Mouse (Mus musculus) cerebellum, adult 2 months (tissue): ENCODE results near the gene Mpped2. TPM values are rescaled to one million over a fixed set of nuclear protein-coding genes. Genes with fewer than 3 reads are reported as not detected.

ENCODE experiments used
- DNase-seq, 2 experiments: peaks; one replicate each; pipeline ENCODE4 v3.0.0; 2021
- H3K27ac ChIP-seq: fragments of 200-500 bp; 2 replicates; pipeline ENCODE4 v1.5.1; 2012; ENCODE audit warnings: low read length, control low read depth, inconsistent platforms; ENCODE audit not compliant: insufficient read depth
- H3K27me3 ChIP-seq: fragments of 200-500 bp; 2 replicates; pipeline ENCODE4 v1.6.1; 2012; ENCODE audit warnings: inconsistent platforms, mild to moderate bottlenecking, low read length, moderate library complexity; ENCODE audit not compliant: control insufficient read depth, insufficient read depth
- H3K4me1 ChIP-seq: fragments of 200-500 bp; 2 replicates; pipeline ENCODE4 v1.6.1; 2011; ENCODE audit warnings: low read length; ENCODE audit not compliant: control insufficient read depth, insufficient read depth
- H3K4me3 ChIP-seq: fragments of 200-500 bp; replicated peaks from 2 replicates; pipeline ENCODE3; 2011; ENCODE audit warnings: mild to moderate bottlenecking, low read depth, low read length, control low read depth; ENCODE audit not compliant: insufficient read depth
- CTCF ChIP-seq: fragments of 200-500 bp; IDR thresholded peaks from 2 replicates; pipeline ENCODE4 v1.5.1; 2011; ENCODE audit warnings: low read depth, mild to moderate bottlenecking, control low read depth, low read length, moderate library complexity, borderline replicate concordance; ENCODE audit not compliant: insufficient read depth
- POLR2A ChIP-seq: fragments of 200-500 bp; IDR thresholded peaks from 2 replicates; pipeline ENCODE4 v1.6.1; 2011; ENCODE audit warnings: low read length, control low read depth, borderline replicate concordance; ENCODE audit not compliant: insufficient read depth
- WGBS: fragments of 180-500 bp; shearing (Covaris S2); methylation state at CpG from one replicate; pipeline ENCODE4 v1.1.7; 2018; 5-methylcytosine and 5-hydroxymethylcytosine counted together
- polyA plus RNA-seq: library from polyadenylated mRNA; depleted of rRNA; stranded (reverse); fragments of >200 nt; gene quantifications from 2 replicates; pipeline ENCODE4 v1.2.3, GENCODE M21; 2012

The Mpped2 gene
- polyA plus RNA-seq, 1 experiment = 14.9 TPM

DNA sequence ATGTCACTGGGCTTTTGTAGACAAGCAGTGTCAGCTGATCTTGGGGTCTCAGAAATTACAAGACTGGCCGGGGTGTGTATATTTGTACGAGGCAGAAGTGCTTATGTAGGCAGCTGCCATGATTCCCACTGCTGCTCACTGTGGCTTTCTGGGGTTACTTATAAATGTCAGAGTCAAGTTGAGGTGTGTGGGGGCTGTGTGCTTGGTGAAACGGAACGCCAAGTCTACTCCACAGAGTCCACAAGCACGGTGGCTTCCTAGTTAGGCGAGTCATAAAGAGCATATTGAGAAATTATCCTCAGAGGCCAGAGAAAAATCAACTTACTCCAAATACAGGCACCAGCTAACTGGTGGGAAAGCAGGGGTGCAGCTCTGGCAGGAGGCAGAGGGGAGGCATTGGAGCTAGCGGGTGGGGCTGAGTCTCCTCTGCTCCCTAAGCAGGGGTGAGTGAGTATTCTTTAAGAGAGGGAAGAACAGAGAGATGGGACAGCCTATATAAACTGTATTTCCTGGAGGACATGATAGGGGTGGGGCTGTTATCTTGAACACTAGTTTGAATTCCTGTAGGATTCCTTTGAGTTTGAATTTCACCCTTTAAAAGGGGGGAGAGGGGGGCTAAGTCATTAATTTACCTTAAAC, 172.2 kb downstream of the Mpped2 start:
- no peak for DNase-seq
- Histone ChIP-seq H3K27me3 (no peaks in the 10 kb centered on the region), H3K4me3 (no peak overlapping the region), H3K4me1 (no peaks in the 10 kb centered on the region; the same call in 1 of the 2 replicates), H3K27ac (no peak overlapping the region)
- 91% methylated on average over 7 of the region's 7 CpGs for WGBS
- no peak for TF ChIP-seq POLR2A
- no peak for TF ChIP-seq CTCF

DNA sequence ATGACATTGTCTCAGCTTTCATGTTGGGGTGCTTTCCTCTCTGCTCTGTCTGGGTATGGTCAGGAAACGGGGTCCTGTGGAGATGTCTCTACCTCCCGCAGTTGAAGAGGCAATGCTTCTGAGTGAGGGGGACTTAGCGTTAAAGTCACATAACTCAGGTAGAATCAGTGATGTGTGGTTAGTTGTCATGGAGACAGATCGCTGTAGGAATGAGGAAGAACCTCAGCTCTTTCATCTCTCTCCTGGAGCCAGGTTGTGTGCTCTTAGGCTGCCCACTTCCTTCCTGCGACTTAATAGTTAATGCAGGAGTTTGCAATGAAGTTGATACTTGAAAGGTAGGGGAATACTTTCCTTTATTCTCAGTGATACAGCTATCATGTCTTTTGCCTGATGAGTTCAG, 173.2 kb downstream of the Mpped2 start:
- H3K27me3 ChIP-seq = no peaks in the 10 kb centered on the region
- no peak for DNase-seq
- WGBS = 70% methylated on average over 5 of the region's 5 CpGs

DNA sequence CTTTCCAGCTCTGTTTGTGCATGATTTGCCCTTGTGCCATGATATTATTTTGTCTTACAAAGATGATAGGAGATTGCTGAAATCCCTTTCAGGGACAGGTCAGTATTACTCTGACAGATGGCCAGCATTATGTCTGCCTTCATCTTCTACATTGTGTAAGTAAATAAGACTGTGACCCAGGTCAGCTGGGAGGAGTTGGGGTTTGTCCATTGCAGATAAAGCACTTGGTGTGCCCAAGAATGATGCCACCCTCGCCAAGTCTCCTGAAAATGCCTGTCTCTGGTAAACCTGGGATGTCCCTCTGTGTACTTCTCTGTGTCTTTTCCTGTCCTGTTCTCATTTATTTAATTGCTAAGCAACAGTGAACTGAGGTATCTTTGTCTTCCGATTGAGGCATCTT, 177.8 kb downstream of the Mpped2 start:
- DNase-seq = no peak
- no peaks in the 10 kb centered on the region for H3K4me1 ChIP-seq
- no peak overlapping the region for H3K4me3 ChIP-seq
- no peak overlapping the region for H3K27ac ChIP-seq
- 88% methylated on average over 2 of the region's 2 CpGs for WGBS
- no peak for TF ChIP-seq POLR2A
- TF ChIP-seq CTCF = no peak
- no peaks in the 10 kb centered on the region for H3K27me3 ChIP-seq

More for the DNA sequence above, 173.2 kb downstream of the Mpped2 start:
- no peak overlapping the region for H3K27ac ChIP-seq
- no peak overlapping the region for H3K4me3 ChIP-seq
- TF ChIP-seq CTCF (no peak), POLR2A (no peak)
- no peaks in the 10 kb centered on the region; the same call in 1 of the 2 replicates for H3K4me1 ChIP-seq

DNA sequence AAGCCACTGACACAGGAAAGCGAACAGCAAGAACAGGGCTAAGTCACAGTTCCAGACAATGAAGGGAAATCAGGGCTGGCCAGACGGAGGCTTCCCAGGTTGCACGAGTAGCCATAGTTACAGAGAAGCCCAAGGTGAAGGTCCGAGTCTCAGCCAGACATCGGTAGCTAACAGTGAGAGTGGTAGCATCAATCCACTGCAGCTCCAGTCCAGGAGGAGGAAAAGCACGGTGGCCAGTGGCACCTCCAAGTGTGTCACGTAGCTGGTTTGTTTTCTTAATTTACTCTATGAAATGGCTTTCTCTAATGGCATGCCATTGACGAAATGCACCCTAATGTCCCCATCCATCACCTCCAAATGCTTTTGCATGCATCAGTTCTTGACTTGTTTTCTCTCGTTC, 180.1 kb downstream of the Mpped2 start:
- Histone ChIP-seq H3K4me3 (no peak overlapping the region), H3K4me1 (no peaks in the 10 kb centered on the region), H3K27ac (no peak overlapping the region), H3K27me3 (no peaks in the 10 kb centered on the region)
- WGBS = 87% methylated on average over 9 of the region's 9 CpGs
- no peak for TF ChIP-seq POLR2A
- no peak for TF ChIP-seq CTCF
- DNase-seq = no peak

DNA sequence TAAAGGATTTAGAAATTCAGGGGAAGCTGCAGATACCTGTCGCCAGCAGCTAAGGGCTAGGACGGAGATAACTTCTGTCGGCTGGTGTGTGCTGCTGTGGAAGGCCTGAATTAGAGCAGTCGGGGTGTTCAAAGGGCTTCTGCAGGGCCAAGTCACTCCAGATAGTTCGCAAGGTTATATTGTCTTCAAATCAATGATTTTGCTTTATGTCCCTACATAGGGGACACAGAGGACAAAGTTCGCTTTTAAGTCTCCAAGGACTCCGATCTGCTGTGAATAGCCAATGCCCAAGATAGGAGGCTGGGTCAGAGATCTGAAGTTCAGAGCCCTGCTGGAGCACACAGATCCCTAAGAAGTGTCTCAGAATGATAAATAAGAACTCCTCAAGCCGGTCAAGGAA, 190.3 kb downstream of the Mpped2 start:
- 89% methylated on average over 8 of the region's 8 CpGs for WGBS
- Histone ChIP-seq H3K27me3 (no peaks in the 10 kb centered on the region), H3K4me1 (no peaks in the 10 kb centered on the region), H3K27ac (no peak overlapping the region), H3K4me3 (no peak overlapping the region)
- no peak for DNase-seq
- TF ChIP-seq POLR2A (no peak), CTCF (no peak)

DNA sequence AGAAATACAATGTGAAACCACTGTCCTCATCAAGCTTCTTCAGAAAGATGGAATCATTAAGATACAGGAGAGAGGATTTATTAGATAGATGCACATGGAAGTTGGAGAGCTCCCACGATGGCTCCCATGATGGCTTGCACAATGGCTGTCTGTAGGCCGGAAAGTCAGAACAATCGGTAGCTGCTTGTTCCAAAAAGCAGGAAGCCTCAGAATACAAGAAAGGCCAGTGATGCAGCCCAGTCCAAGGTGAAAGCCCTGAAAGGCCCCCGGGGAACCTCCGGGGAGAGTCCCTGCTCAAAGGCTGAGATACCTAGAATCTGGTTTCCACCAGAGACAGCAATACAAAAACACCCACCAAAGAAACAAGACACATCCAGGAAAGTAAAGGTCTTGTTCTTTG, 195.1 kb downstream of the Mpped2 start:
- no peak overlapping the region for H3K27ac ChIP-seq
- WGBS = 92% methylated on average over 5 of the region's 5 CpGs
- DNase-seq = no peak
- H3K4me1 ChIP-seq = no peaks in the 10 kb centered on the region
- no peak overlapping the region for H3K4me3 ChIP-seq
- no peaks in the 10 kb centered on the region for H3K27me3 ChIP-seq
- TF ChIP-seq POLR2A (no peak), CTCF (no peak)

DNA sequence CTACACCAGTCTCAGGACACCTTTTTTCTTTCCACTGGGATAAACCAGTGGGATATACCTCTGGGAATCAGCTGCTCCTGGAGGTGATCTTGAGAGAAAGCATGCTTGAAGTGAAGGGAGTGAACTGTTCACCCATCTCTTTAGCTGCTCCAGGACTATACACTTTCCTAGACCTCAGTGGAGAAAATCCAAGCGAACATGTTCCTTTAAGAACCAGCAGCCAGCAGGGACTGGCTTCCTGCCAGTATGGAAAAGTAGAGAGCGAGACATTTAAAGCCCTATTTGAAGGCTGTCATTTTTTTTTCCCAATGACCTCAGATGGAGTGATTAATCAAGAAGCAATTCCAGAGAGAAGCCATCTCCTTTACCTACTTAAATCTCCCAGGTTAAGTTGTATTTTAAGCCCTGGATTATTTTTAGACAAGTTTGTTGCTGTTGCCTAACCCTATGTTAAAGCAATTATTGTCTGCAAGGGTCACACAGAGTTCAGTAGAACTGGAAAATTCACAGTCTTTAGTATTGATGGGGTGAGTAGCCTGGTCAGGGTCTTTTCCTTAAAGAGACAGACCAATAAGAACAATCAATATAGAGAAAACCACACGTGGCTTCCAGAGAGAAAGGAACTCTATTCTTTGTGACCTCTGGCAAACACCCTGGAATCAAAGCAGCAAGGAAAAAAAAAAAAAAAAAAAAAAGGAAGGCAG, 196.4 kb downstream of the Mpped2 start:
- no peak overlapping the region for H3K4me3 ChIP-seq
- no peak for TF ChIP-seq CTCF
- no peak for TF ChIP-seq POLR2A
- H3K27me3 ChIP-seq = no peaks in the 10 kb centered on the region
- no peak overlapping the region for H3K27ac ChIP-seq
- 6% methylated on average over 3 of the region's 3 CpGs for WGBS
- no peaks in the 10 kb centered on the region for H3K4me1 ChIP-seq
- peak; percentile 17 to 38 for DNase-seq

DNA sequence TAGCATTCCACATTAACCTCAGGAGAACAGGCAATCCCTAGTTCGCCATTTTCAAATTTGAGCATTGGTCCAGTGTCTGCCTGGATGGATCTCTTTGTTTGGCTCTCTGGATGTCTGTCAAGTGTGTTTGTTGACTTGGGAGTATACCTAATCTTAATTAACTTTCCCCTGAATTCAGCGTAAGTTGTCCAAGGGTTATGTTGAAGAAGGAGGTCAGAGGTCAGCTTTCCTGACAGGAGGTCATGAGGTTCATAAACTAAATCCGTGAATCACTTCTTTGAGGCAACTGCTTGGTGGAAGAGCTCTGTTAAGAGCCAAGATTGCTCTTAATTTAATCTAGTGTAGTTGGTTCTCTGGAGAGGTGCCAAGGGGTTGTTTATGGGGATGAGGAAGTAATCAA, 200.3 kb downstream of the Mpped2 start:
- WGBS = 69% methylated on average over 3 of the region's 3 CpGs
- H3K4me3 ChIP-seq = no peak overlapping the region
- H3K27me3 ChIP-seq = no peaks in the 10 kb centered on the region
- TF ChIP-seq POLR2A = no peak
- no peak for TF ChIP-seq CTCF
- no peaks in the 10 kb centered on the region for H3K4me1 ChIP-seq
- no peak overlapping the region for H3K27ac ChIP-seq
- no peak for DNase-seq
